9 mouse cellular contexts compared by ENCODE assay signal in genomic region chr4:114472143-114472542, GRCm38 (mm10).
DNase-seq lines count a peak whose midpoint lies in the region; ATAC-seq and TF ChIP-seq lines count a peak whose summit lies in the region.
"Had no signal": no experiment of that assay in that cellular context is flagged by ENCODE, and none has a peak within 500 bp of the region (broad histone marks: within the 10 kb centered on the region; RNA-seq: fewer than 3 reads in every experiment).

No protein-coding gene starts in this region.

- no peak overlapping the region for H3K4me2 ChIP-seq in liver, embryonic 12.5 days
- no peak overlapping the region for H3K4me2 ChIP-seq in intestine, embryonic 16.5 days (ENCODE audit: low read depth, low read length)
- H3K4me2 ChIP-seq in hindbrain, embryonic 13.5 days = no peak overlapping the region
- H3K4me2 ChIP-seq in forebrain, embryonic 11.5 days (ENCODE audit: low read depth, low read length, severe bottlenecking) = no peak overlapping the region

- 0 out of 2 replicates have a peak, but pooled peaks have one; percentile 10 for TF ChIP-seq CTCF in liver, adult 2 months (IDR thresholded peaks at IDR 0.05; ENCODE audit: low read depth, low read length)

- no peak overlapping the region for H3K9ac ChIP-seq in liver, adult 2 months (ENCODE audit: low read depth, low read length)
- H3K9ac ChIP-seq in liver, embryonic 12.5 days = no peak overlapping the region
- H3K9ac ChIP-seq in intestine, embryonic 16.5 days (ENCODE audit: low read depth, low read length) = no peak overlapping the region
- no peak overlapping the region for H3K9ac ChIP-seq in hindbrain, embryonic 13.5 days
- no peak overlapping the region for H3K9ac ChIP-seq in forebrain, embryonic 11.5 days (ENCODE audit: low read length)

- TF ChIP-seq POLR2A in liver, adult 2 months (IDR thresholded peaks at IDR 0.05; ENCODE audit: extremely low read depth, insufficient read depth, low read length) = no peak

- H3K4me1 ChIP-seq in liver, adult 2 months (ENCODE audit: control insufficient read depth, insufficient read depth, low read length) = no peaks in the 10 kb centered on the region
- H3K4me1 ChIP-seq in liver, embryonic 12.5 days = peaks cover 8% of the 10 kb centered on the region; the same call in 1 of the 2 replicates
- peaks cover 9% of the 10 kb centered on the region for H3K4me1 ChIP-seq in intestine, embryonic 16.5 days (ENCODE audit: control insufficient read depth, insufficient read depth, low read length)
- H3K4me1 ChIP-seq in hindbrain, embryonic 13.5 days (replicated peaks) = peaks cover 20% of the 10 kb centered on the region
- 0 out of 2 replicates have a peak, but pooled peaks cover under 1% of the 10 kb centered on the region for H3K4me1 ChIP-seq in forebrain, embryonic 11.5 days (replicated peaks; ENCODE audit: control insufficient read depth, insufficient read depth, low read length)

- no peak; the same call in 1 of the 2 replicates for ATAC-seq in liver, embryonic 12.5 days
- ATAC-seq in intestine, embryonic 16.5 days = peak; percentile 49; the same call in 1 of the 2 replicates
- ATAC-seq in CD4-positive, CD25-positive, alpha-beta regulatory T cell, adult 4 months = no peak
- ATAC-seq in hindbrain, embryonic 13.5 days (ENCODE audit: low FRiP score) = no peak
- no peak for ATAC-seq in forebrain, embryonic 11.5 days (replicated peaks; ENCODE audit: low FRiP score)

- H3K36me3 ChIP-seq in liver, adult 2 months (ENCODE audit: control insufficient read depth, insufficient read depth, low read length) = no peaks in the 10 kb centered on the region
- H3K36me3 ChIP-seq in liver, embryonic 12.5 days = no peaks in the 10 kb centered on the region
- H3K36me3 ChIP-seq in intestine, embryonic 16.5 days (ENCODE audit: control insufficient read depth, insufficient read depth, low read length) = no peaks in the 10 kb centered on the region
- H3K36me3 ChIP-seq in hindbrain, embryonic 13.5 days = no peaks in the 10 kb centered on the region
- no peaks in the 10 kb centered on the region for H3K36me3 ChIP-seq in forebrain, embryonic 11.5 days (ENCODE audit: control insufficient read depth, insufficient read depth, low read length)
- H3K36me3 ChIP-seq: G1E had no signal

- H3K9me3 ChIP-seq in liver, embryonic 12.5 days (replicated peaks) = no peaks in the 10 kb centered on the region
- H3K9me3 ChIP-seq in intestine, embryonic 16.5 days (ENCODE audit: control insufficient read depth, low read length) = no peaks in the 10 kb centered on the region
- no peaks in the 10 kb centered on the region for H3K9me3 ChIP-seq in hindbrain, embryonic 13.5 days
- H3K9me3 ChIP-seq in forebrain, embryonic 11.5 days (ENCODE audit: control insufficient read depth, low read length) = no peaks in the 10 kb centered on the region

- no peak overlapping the region for H3K4me3 ChIP-seq in liver, adult 2 months (ENCODE audit: insufficient read depth, low read depth, low read length)
- no peak overlapping the region for H3K4me3 ChIP-seq in liver, embryonic 12.5 days
- no peak overlapping the region for H3K4me3 ChIP-seq in intestine, embryonic 16.5 days (ENCODE audit: low read length)
- no peak overlapping the region for H3K4me3 ChIP-seq in hindbrain, embryonic 13.5 days
- no peak overlapping the region for H3K4me3 ChIP-seq in forebrain, embryonic 11.5 days (ENCODE audit: low read depth, low read length)

- no peaks in the 10 kb centered on the region for H3K79me2 ChIP-seq in liver, adult 2 months (ENCODE audit: control insufficient read depth, insufficient read depth, low read length)

- H3K27me3 ChIP-seq in liver, adult 2 months (ENCODE audit: control insufficient read depth, insufficient read depth, low read length) = no peaks in the 10 kb centered on the region
- H3K27me3 ChIP-seq in liver, embryonic 12.5 days (replicated peaks) = no peaks in the 10 kb centered on the region
- no peaks in the 10 kb centered on the region for H3K27me3 ChIP-seq in intestine, embryonic 16.5 days (replicated peaks; ENCODE audit: control insufficient read depth, insufficient read depth, low read length)
- H3K27me3 ChIP-seq in hindbrain, embryonic 13.5 days = no peaks in the 10 kb centered on the region
- no peaks in the 10 kb centered on the region for H3K27me3 ChIP-seq in forebrain, embryonic 11.5 days (ENCODE audit: control insufficient read depth, insufficient read depth, low read length)

- no peak overlapping the region for H3K27ac ChIP-seq in liver, adult 2 months (replicated peaks; ENCODE audit: insufficient read depth, low read depth, low read length)
- no peak overlapping the region for H3K27ac ChIP-seq in liver, embryonic 12.5 days
- no peak overlapping the region for H3K27ac ChIP-seq in intestine, embryonic 16.5 days (ENCODE audit: low read length)
- H3K27ac ChIP-seq in hindbrain, embryonic 13.5 days = no peak overlapping the region
- H3K27ac ChIP-seq in forebrain, embryonic 11.5 days (ENCODE audit: low read depth, low read length) = no peak overlapping the region

- no peak for DNase-seq in liver, adult 2 months (ENCODE audit: extremely low read depth, low read depth, low spot score)
- peak; percentile 50 for DNase-seq in gastrocnemius, adult 18-20 months (ENCODE audit: low spot score)
- DNase-seq in lung, postnatal 14 days = peak; percentile 48
- DNase-seq in forebrain, embryonic 11.5 days (ENCODE audit: low spot score) = no peak

- WGBS in liver, adult 2 months = 61% methylated on average over 5 of the region's 5 CpGs
- WGBS in liver, embryonic 12.5 days (ENCODE audit: insufficient replicate concordance) = 44% methylated on average over 5 of the region's 5 CpGs
- WGBS in intestine, embryonic 16.5 days = 73% methylated on average over 5 of the region's 5 CpGs
- WGBS in hindbrain, embryonic 13.5 days = 74% methylated on average over 5 of the region's 5 CpGs
- WGBS in forebrain, embryonic 11.5 days = 75% methylated on average over 5 of the region's 5 CpGs

Comparison
In these comparisons a context has a peak if more than half of its experiments do, and no peak if none do; other contexts are left out.
1. DNase-seq: peak in gastrocnemius, adult 18-20 months (single experiment) and lung, postnatal 14 days (single experiment); none in liver, adult 2 months (single experiment) and forebrain, embryonic 11.5 days (single experiment).